Mouse (Mus musculus): ENCODE data around the gene Smarca5.

DNA sequence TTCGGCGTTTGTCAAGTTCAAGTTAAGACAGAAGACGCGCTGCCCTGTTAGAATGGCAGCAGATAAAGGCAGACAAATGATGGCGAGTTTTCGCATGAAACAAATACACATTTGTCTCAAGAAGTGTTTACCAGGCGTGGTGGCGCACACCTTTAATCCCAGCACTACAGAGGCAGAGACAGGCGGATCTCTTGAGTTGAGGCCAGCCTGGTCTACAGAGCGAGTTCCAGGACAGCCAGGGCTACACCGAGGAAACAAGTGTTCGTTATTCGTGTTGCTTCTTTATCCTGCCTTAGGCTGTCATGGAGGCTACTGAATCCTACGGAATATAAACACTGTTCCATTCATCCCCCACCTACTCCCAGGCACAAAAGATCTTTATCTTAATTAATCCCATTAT is 635 bp upstream of the Smarca5 start:
- TF ChIP-seq RAD21 (IDR thresholded peaks at IDR 0.05; ENCODE audit: low read depth, low read length), result no peak
- TF ChIP-seq CTCF (IDR thresholded peaks at IDR 0.05 in 2 of 3, conservative IDR thresholded peaks at IDR 0.05 in 1 of 3; ENCODE audit: control insufficient read depth in 1 of 3, insufficient read depth in 1 of 3, low read depth in 2 of 3, low read length in 3 of 3, poor library complexity in 1 of 3, severe bottlenecking in 1 of 3), result no peak
- TF ChIP-seq NRF1 (IDR thresholded peaks at IDR 0.05; ENCODE audit: insufficient read depth, low read depth, low read length, poor library complexity, severe bottlenecking), result no peak
- no peak for TF ChIP-seq MAZ (IDR thresholded peaks at IDR 0.05; ENCODE audit: low read depth, low read length)
- TF ChIP-seq MAX (IDR thresholded peaks at IDR 0.05; ENCODE audit: low read length), result no peak; the same call in 1 of the 2 replicates
- TF ChIP-seq NELFE (IDR thresholded peaks at IDR 0.05; ENCODE audit: low read depth, low read length), result no peak
- no peak for TF ChIP-seq MYB (IDR thresholded peaks at IDR 0.05; ENCODE audit: low read depth, low read length)
- no peak for TF ChIP-seq MAFK (IDR thresholded peaks at IDR 0.05; ENCODE audit: borderline replicate concordance, low read depth, low read length)
- TF ChIP-seq ETS1 (IDR thresholded peaks at IDR 0.05; ENCODE audit: low read depth, low read length), result no peak
- no peak for TF ChIP-seq MXI1 (IDR thresholded peaks at IDR 0.05; ENCODE audit: low read depth, low read length)
- TF ChIP-seq EP300 (IDR thresholded peaks at IDR 0.05; ENCODE audit: low read depth in 1 of 2, low read length in 2 of 2), result no peak
- TF ChIP-seq USF1 (IDR thresholded peaks at IDR 0.05; ENCODE audit: low read depth, low read length), result no peak
- no peak for TF ChIP-seq SIN3A (IDR thresholded peaks at IDR 0.05; ENCODE audit: low read length)
